Mouse (Mus musculus) heart, postnatal 0 days (tissue): ENCODE measurements around the gene Itln1. TPM values are rescaled to one million over a fixed set of nuclear protein-coding genes. Genes with fewer than 3 reads are reported as not detected.

ENCODE experiments used
- ATAC-seq: fragments of 200-750 bp; cut with Nextera tagmentation; 2 replicates; pipeline ENCODE4 v1.8.0; 2017; ENCODE audit warnings: low read depth, moderate number of reproducible peaks, moderate library complexity; ENCODE audit not compliant: insufficient read depth
- DNase-seq: peaks from one replicate; pipeline ENCODE4 v3.0.0-alpha.2; 2016; ENCODE audit warnings: low spot score
- H3K27ac ChIP-seq: fragments of 300-500 bp; sonication (generic); 2 replicates; pipeline ENCODE4 v1.5.1; 2014; ENCODE audit warnings: low read depth, mild to moderate bottlenecking
- H3K27me3 ChIP-seq: fragments of 300-500 bp; sonication (generic); 2 replicates; pipeline ENCODE4 v1.6.1; 2014; ENCODE audit warnings: low read length, mixed read lengths; ENCODE audit not compliant: control insufficient read depth, insufficient read depth
- H3K36me3 ChIP-seq: fragments of 300-500 bp; sonication (generic); replicated peaks from 2 replicates; pipeline ENCODE4 v1.6.1; 2014; ENCODE audit warnings: low read length, mixed read lengths; ENCODE audit not compliant: control insufficient read depth, insufficient read depth
- H3K4me1 ChIP-seq: fragments of 300-500 bp; sonication (generic); 2 replicates; pipeline ENCODE4 v1.6.1; 2014; ENCODE audit warnings: antibody characterized with exemption; ENCODE audit not compliant: control insufficient read depth, insufficient read depth
- H3K4me2 ChIP-seq: fragments of 300-500 bp; sonication (generic); 2 replicates; pipeline ENCODE4 v1.6.1; 2014; ENCODE audit warnings: low read depth, mild to moderate bottlenecking, low read length, moderate library complexity
- H3K4me3 ChIP-seq: fragments of 300-500 bp; sonication (generic); 2 replicates; pipeline ENCODE4 v1.5.1; 2014; ENCODE audit warnings: low read depth, low read length
- H3K9ac ChIP-seq: fragments of 300-500 bp; sonication (generic); replicated peaks from 2 replicates; pipeline ENCODE4 v1.6.1; 2014; ENCODE audit warnings: low read depth, low read length, mixed read lengths
- H3K9me3 ChIP-seq: fragments of 300-500 bp; sonication (generic); replicated peaks from 2 replicates; pipeline ENCODE4 v1.6.1; 2016; ENCODE audit warnings: low read length; ENCODE audit not compliant: control insufficient read depth
- CTCF ChIP-seq: IDR thresholded peaks from 2 replicates; pipeline ENCODE4 v1.5.1; 2016; ENCODE audit warnings: antibody characterized with exemption, control low read depth, low read depth
- EP300 ChIP-seq: IDR thresholded peaks from 2 replicates; pipeline ENCODE4 v1.6.1; 2016; ENCODE audit warnings: antibody characterized with exemption, low read depth
- WGBS: fragments of 180-500 bp; shearing (Covaris S2); extraction: QIAGEN DNeasy Blood & Tissue Kit; methylation state at CpG from one replicate; pipeline ENCODE4 v1.1.7; 2014; 5-methylcytosine and 5-hydroxymethylcytosine counted together
- polyA plus RNA-seq: library from polyadenylated mRNA; unstranded; fragments of >200 nt; fragmentation: Nextera tagmentation; extraction: Ambion mirVana; gene quantifications from 2 replicates; pipeline ENCODE4 v1.2.1, GENCODE M21; 2015
- total RNA-seq: library from RNA; depleted of rRNA; stranded (reverse); fragments of >200 nt; gene quantifications from 2 replicates; pipeline ENCODE4 v1.2.3, GENCODE M21; 2014; ENCODE audit warnings: low replicate concordance

Gene Itln1
- total and polyA plus RNA-seq, 2 experiments from 2014 or later: not detected

- H3K4me2 ChIP-seq: no peak overlapping the region
- no peak overlapping the region for H3K9ac ChIP-seq
- ATAC-seq (no peak), DNase-seq (no peak)
- no peak overlapping the region for H3K27ac ChIP-seq
- no peak overlapping the region for H3K4me3 ChIP-seq
- H3K9me3 ChIP-seq: no peaks in the 10 kb centered on the region
- peaks cover 8% of the 10 kb centered on the region; the same call in 1 of the 2 replicates for H3K4me1 ChIP-seq
- no peak for TF ChIP-seq CTCF
- TF ChIP-seq EP300: no peak
- no peaks in the 10 kb centered on the region for H3K27me3 ChIP-seq
- H3K36me3 ChIP-seq: no peaks in the 10 kb centered on the region
- WGBS: 72% methylated on average over 6 of the region's 6 CpGs
These were observed 23.3 kb upstream of the Itln1 start for GRCm38 (mm10) chr1:171558407-171558806.

GRCm38 (mm10) chr1:171556366-171556765 lies 21.3 kb upstream of the Itln1 start:
- DNase-seq (no peak), ATAC-seq (no peak)
- H3K27ac ChIP-seq: no peak overlapping the region
- no peaks in the 10 kb centered on the region for H3K9me3 ChIP-seq
- H3K36me3 ChIP-seq: no peaks in the 10 kb centered on the region
- H3K4me3 ChIP-seq: no peak overlapping the region
- WGBS: 75% methylated on average over 2 of the region's 2 CpGs
- H3K4me1 ChIP-seq: peaks cover 12% of the 10 kb centered on the region; the same call in 1 of the 2 replicates
- no peak overlapping the region for H3K9ac ChIP-seq
- no peaks in the 10 kb centered on the region for H3K27me3 ChIP-seq
- H3K4me2 ChIP-seq: no peak overlapping the region
- TF ChIP-seq EP300 (no peak), CTCF (no peak)

GRCm38 (mm10) chr1:171553359-171554341 lies 18.6 kb upstream of the Itln1 start:
- no peak overlapping the region for H3K4me3 ChIP-seq
- peak; percentile 85 for ATAC-seq

DNA sequence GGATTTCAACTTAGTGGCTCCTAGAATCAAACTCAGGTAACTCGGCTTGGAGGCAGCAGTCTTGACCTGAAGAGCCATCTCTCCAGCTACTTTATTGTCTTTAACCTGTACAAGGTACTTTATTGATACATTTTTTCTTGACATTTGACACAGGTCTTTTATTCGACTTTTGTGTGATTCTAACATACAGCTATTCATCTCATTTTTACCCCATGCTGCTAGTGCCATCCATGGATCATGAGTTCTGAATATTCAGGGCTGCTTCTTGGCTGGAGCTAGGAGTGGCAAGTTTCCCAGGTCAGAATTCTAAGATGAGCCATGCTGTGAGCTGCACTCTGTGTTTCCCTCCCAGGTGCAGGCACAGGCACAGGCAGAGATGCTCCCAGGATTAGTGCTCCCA lies 17.1 kb upstream of the Itln1 start:
- Histone ChIP-seq H3K4me3 (no peak overlapping the region), H3K27ac (peak overlapping the region; percentile 80), H3K4me1 (peaks cover 12% of the 10 kb centered on the region; the same call in 1 of the 2 replicates), H3K36me3 (no peaks in the 10 kb centered on the region), H3K27me3 (no peaks in the 10 kb centered on the region), H3K9ac (no peak overlapping the region; the same call in 1 of the 2 replicates), H3K9me3 (0 out of 2 replicates have a peak, but pooled peaks cover 3% of the 10 kb centered on the region), H3K4me2 (no peak overlapping the region)
- WGBS: 68% methylated on average over 2 of the region's 2 CpGs
- no peak for TF ChIP-seq EP300
- TF ChIP-seq CTCF: no peak
- DNase-seq: no peak
- no peak for ATAC-seq

More at GRCm38 (mm10) chr1:171553359-171554341, 18.6 kb upstream of the Itln1 start:
- no peak for TF ChIP-seq CTCF
- TF ChIP-seq EP300: no peak
- Histone ChIP-seq H3K9ac (no peak overlapping the region), H3K4me1 (peaks cover 12% of the 10 kb centered on the region; the same call in 1 of the 2 replicates), H3K27me3 (no peaks in the 10 kb centered on the region), H3K27ac (peak overlapping the region; percentile 80), H3K9me3 (0 out of 2 replicates have a peak, but pooled peaks cover 3% of the 10 kb centered on the region), H3K4me2 (no peak overlapping the region), H3K36me3 (no peaks in the 10 kb centered on the region)
- DNase-seq: peak; percentile 66
- WGBS: 66% methylated on average over 11 of the region's 11 CpGs

DNA sequence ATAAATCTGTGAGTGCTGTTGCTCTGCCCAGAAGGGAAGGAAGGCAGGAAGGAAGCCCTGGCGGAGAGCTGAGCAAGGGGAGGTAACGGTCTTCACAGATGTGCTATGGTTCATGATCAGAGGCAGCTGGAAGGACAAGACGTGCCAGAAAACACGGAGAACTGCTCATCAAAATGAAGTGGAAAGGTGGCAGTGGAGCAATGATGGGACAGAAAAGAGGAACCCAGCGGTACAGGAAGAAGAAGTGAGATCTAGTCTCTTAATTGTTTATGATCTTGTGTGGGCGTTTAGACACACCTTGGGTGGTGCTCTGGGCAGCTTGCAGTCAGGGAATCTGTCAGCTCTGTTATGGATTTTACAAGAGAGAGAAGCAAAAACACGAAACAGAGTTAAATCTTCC lies 16.2 kb upstream of the Itln1 start:
- Histone ChIP-seq H3K27ac (no peak overlapping the region), H3K36me3 (no peaks in the 10 kb centered on the region), H3K4me3 (no peak overlapping the region), H3K9ac (no peak overlapping the region), H3K9me3 (0 out of 2 replicates have a peak, but pooled peaks cover 3% of the 10 kb centered on the region), H3K4me2 (no peak overlapping the region), H3K27me3 (no peaks in the 10 kb centered on the region), H3K4me1 (peaks cover 12% of the 10 kb centered on the region; the same call in 1 of the 2 replicates)
- no peak for TF ChIP-seq EP300
- TF ChIP-seq CTCF: no peak
- WGBS: 78% methylated on average over 7 of the region's 7 CpGs
- ATAC-seq (no peak), DNase-seq (no peak)
